ENCODE assay signal across 13 mouse cellular contexts in the genomic region with DNA sequence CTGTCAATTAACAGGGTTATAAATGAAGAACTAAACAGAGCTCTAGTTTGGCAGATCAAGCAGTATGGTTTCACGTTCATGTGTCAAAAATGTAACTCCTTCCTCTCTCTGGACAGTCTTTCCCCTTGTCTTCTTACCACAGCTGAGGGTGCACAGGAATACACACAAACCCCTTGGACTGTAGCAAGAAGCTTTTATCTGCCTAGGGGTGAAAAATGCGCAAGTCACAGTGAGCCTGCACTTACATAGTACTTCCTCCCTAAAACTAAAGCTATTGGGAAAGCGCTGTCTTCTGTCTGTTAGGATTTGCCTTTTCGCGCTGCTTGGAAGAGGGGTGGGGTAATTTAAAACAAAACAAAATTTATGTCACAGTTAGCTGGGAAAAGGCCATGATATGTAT. TPM values are rescaled to one million over a fixed set of nuclear protein-coding genes. Genes with fewer than 3 reads are reported as not detected.
DNase-seq lines count a peak whose midpoint lies in the region; ATAC-seq and TF ChIP-seq lines count a peak whose summit lies in the region.
"Had no signal": no experiment of that assay in that cellular context is flagged by ENCODE, and none has a peak within 500 bp of the region (broad histone marks: within the 10 kb centered on the region; RNA-seq: fewer than 3 reads in every experiment).

No protein-coding gene starts in this region.

- H3K27me3 ChIP-seq in midbrain, embryonic 10.5 days (ENCODE audit: low read depth, poor library complexity, severe bottlenecking), result no peaks in the 10 kb centered on the region
- H3K27me3 ChIP-seq in midbrain, embryonic 14.5 days (ENCODE audit: control insufficient read depth, insufficient read depth, low read length), result no peaks in the 10 kb centered on the region
- H3K27me3 ChIP-seq in small intestine, adult 2 months (ENCODE audit: control insufficient read depth, insufficient read depth, low read length), result no peaks in the 10 kb centered on the region
- H3K27me3 ChIP-seq: forebrain, embryonic 13.5 days had no signal

- H3K4me2 ChIP-seq in midbrain, embryonic 14.5 days (ENCODE audit: low read length), result no peak overlapping the region
- H3K4me2 ChIP-seq: forebrain, embryonic 13.5 days had no signal

- H3K27ac ChIP-seq in midbrain, embryonic 10.5 days (replicated peaks), result 0 out of 2 replicates have a peak overlapping the region, but pooled peaks have one; percentile 23
- H3K27ac ChIP-seq in midbrain, embryonic 14.5 days (replicated peaks; ENCODE audit: low read depth, low read length), result no peak overlapping the region
- H3K27ac ChIP-seq in small intestine, adult 2 months (ENCODE audit: insufficient read depth, low read depth, low read length), result peak overlapping the region; percentile 64
- H3K27ac ChIP-seq: forebrain, embryonic 13.5 days had no signal

- no peak for ATAC-seq in midbrain, embryonic 14.5 days (ENCODE audit: low FRiP score, low TSS enrichment)
- ATAC-seq in common myeloid progenitor, adult 5-6 weeks (replicated peaks; ENCODE audit: low read depth, poor library complexity, severe bottlenecking), result peak; percentile 72

- H3K4me3 ChIP-seq in midbrain, embryonic 10.5 days, result no peak overlapping the region
- no peak overlapping the region for H3K4me3 ChIP-seq in midbrain, embryonic 14.5 days (replicated peaks; ENCODE audit: low read depth, low read length)
- no peak overlapping the region for H3K4me3 ChIP-seq in small intestine, adult 2 months (ENCODE audit: low read depth, low read length)
- H3K4me3 ChIP-seq: forebrain, embryonic 13.5 days had no signal

- 85% methylated on average over 5 of the region's 5 CpGs for WGBS in midbrain, embryonic 10.5 days
- 85% methylated on average over 5 of the region's 5 CpGs for WGBS in midbrain, embryonic 14.5 days
- WGBS in small intestine, adult 2 months, result 74% methylated on average over 5 of the region's 5 CpGs

- H3K4me1 ChIP-seq in midbrain, embryonic 10.5 days, result peaks cover 12% of the 10 kb centered on the region; the same call in 1 of the 2 replicates
- no peaks in the 10 kb centered on the region for H3K4me1 ChIP-seq in midbrain, embryonic 14.5 days (ENCODE audit: control insufficient read depth, insufficient read depth, low read length)
- H3K4me1 ChIP-seq in small intestine, adult 2 months (ENCODE audit: control insufficient read depth, insufficient read depth, insufficient read length, low read length), result no peaks in the 10 kb centered on the region

- TF ChIP-seq CTCF in small intestine, adult 2 months (IDR thresholded peaks at IDR 0.05; ENCODE audit: extremely low read depth, insufficient read length, insufficient replicate concordance, low read depth, low read length), result no peak

- TF ChIP-seq POLR2A in small intestine, adult 2 months (IDR thresholded peaks at IDR 0.05; ENCODE audit: low read depth, low read length), result no peak

- DNase-seq in heart, adult 11 months, result peak; percentile 89
- no peak for DNase-seq in heart, postnatal 4 days
- peak; percentile 11 for DNase-seq in midbrain, embryonic 10.5 days (ENCODE audit: low spot score)
- no peak for DNase-seq in midbrain, embryonic 14.5 days
- no peak for DNase-seq in MN1 (ENCODE audit: low spot score)
- no peak for DNase-seq in cerebellum, adult 11-12 months

- H3K9ac ChIP-seq in midbrain, embryonic 14.5 days (replicated peaks; ENCODE audit: low read length), result no peak overlapping the region
- H3K9ac ChIP-seq: forebrain, embryonic 13.5 days had no signal

- no peaks in the 10 kb centered on the region for H3K9me3 ChIP-seq in midbrain, embryonic 10.5 days (replicated peaks)
- no peaks in the 10 kb centered on the region for H3K9me3 ChIP-seq in midbrain, embryonic 14.5 days (ENCODE audit: control insufficient read depth, low read length)
- H3K9me3 ChIP-seq: forebrain, embryonic 13.5 days had no signal

- H3K36me3 ChIP-seq in midbrain, embryonic 10.5 days, result peaks cover 57% of the 10 kb centered on the region
- peaks cover 24% of the 10 kb centered on the region for H3K36me3 ChIP-seq in midbrain, embryonic 14.5 days (ENCODE audit: control insufficient read depth, insufficient read depth, low read length)
- H3K36me3 ChIP-seq in small intestine, adult 2 months (ENCODE audit: control insufficient read depth, insufficient read depth, low read length), result 0 out of 2 replicates have a peak, but pooled peaks cover 3% of the 10 kb centered on the region

RNA-seq across cellular contexts. Expression of a gene that starts 3.5 kb away (rescaled TPM):
- 1 to 10 TPM; 4.5 to 5.7 TPM for total RNA-seq in heart, postnatal 4 days (2021)
- 0.19 and 0.40 TPM in 2 replicates for polyA plus RNA-seq in midbrain, embryonic 10.5 days (2016; fragmentation: Nextera tagmentation; extraction: Ambion mirVana)
- 1.00 and 1.1 TPM in 2 replicates for polyA plus RNA-seq in midbrain, embryonic 14.5 days (2014; fragmentation: Nextera tagmentation; extraction: Ambion mirVana)
- 27.4 and 39.1 TPM in 2 replicates for total RNA-seq in common myeloid progenitor, adult 5-6 weeks (2017)
- 2.7 and 3.5 TPM in 2 replicates for polyA plus RNA-seq in small intestine, adult 2 months (2012; rRNA removed)

RNA-seq across cellular contexts. Expression of a gene that starts 36.4 kb away (rescaled TPM):
- total RNA-seq in heart, postnatal 4 days (2021), result not detected
- polyA plus RNA-seq in midbrain, embryonic 10.5 days (2016; fragmentation: Nextera tagmentation; extraction: Ambion mirVana), result not detected in 2 replicates
- not detected in 2 replicates for polyA plus RNA-seq in midbrain, embryonic 14.5 days (2014; fragmentation: Nextera tagmentation; extraction: Ambion mirVana)
- total RNA-seq in common myeloid progenitor, adult 5-6 weeks (2017), result not detected in 2 replicates
- not detected in 2 replicates for polyA plus RNA-seq in small intestine, adult 2 months (2012; rRNA removed)
- total RNA-seq: adrenal gland, postnatal 4 days; left cerebral cortex, adult 18-20 months had no signal
- polyA plus RNA-seq: forebrain, embryonic 13.5 days; gonadal fat pad, adult 2 months; intestine, embryonic 16.5 days had no signal

RNA-seq across cellular contexts. Expression of a gene that starts 37.1 kb away (rescaled TPM):
- 1 to 10 TPM; 7.7 to 8.9 TPM for total RNA-seq in heart, postnatal 4 days (2021)
- polyA plus RNA-seq in midbrain, embryonic 10.5 days (2016; fragmentation: Nextera tagmentation; extraction: Ambion mirVana), result 54.9 and 59.2 TPM in 2 replicates
- polyA plus RNA-seq in midbrain, embryonic 14.5 days (2014; fragmentation: Nextera tagmentation; extraction: Ambion mirVana), result 35.7 and 46.0 TPM in 2 replicates
- total RNA-seq in common myeloid progenitor, adult 5-6 weeks (2017), result 11.4 and 14.4 TPM in 2 replicates
- polyA plus RNA-seq in small intestine, adult 2 months (2012; rRNA removed), result 7.1 and 11.1 TPM in 2 replicates

RNA-seq across cellular contexts. Expression of a gene that starts 46.9 kb away (rescaled TPM):
- not detected for total RNA-seq in heart, postnatal 4 days (2021)
- polyA plus RNA-seq in midbrain, embryonic 10.5 days (2016; fragmentation: Nextera tagmentation; extraction: Ambion mirVana), result not detected in 2 replicates
- polyA plus RNA-seq in midbrain, embryonic 14.5 days (2014; fragmentation: Nextera tagmentation; extraction: Ambion mirVana), result not detected in 2 replicates
- total RNA-seq in common myeloid progenitor, adult 5-6 weeks (2017), result not detected in 2 replicates
- polyA plus RNA-seq in small intestine, adult 2 months (2012; rRNA removed), result not detected in 2 replicates
- total RNA-seq: adrenal gland, postnatal 4 days; left cerebral cortex, adult 18-20 months had no signal
- polyA plus RNA-seq: forebrain, embryonic 13.5 days; gonadal fat pad, adult 2 months; intestine, embryonic 16.5 days had no signal

Comparison
In these comparisons a context has a peak if more than half of its experiments do, and no peak if none do; other contexts are left out.
1. DNase-seq: peak in heart, adult 11 months (single experiment) and midbrain, embryonic 10.5 days (single experiment); none in heart, postnatal 4 days (single experiment), midbrain, embryonic 14.5 days (single experiment), MN1 (single experiment) and cerebellum, adult 11-12 months (single experiment).